Mouse (Mus musculus) heart, adult 8-10 months (tissue): ENCODE data around the gene Skap2. TPM values are rescaled to one million over a fixed set of nuclear protein-coding genes. Genes with fewer than 3 reads are reported as not detected.

ENCODE experiments used
- DNase-seq: peaks from one replicate; pipeline ENCODE4 v3.0.0; 2022; ENCODE audit warnings: low spot score
- total RNA-seq, 4 experiments: library from RNA; stranded (reverse); gene quantifications; 2 replicates each; pipeline ENCODE4 v1.2.4; 2022

Skap2 gene
- total RNA-seq, 4 experiments from 2014 or later, result 8.8 to 12.2 (median 11.0) TPM

- DNase-seq, result no peak
Measured at GRCm38 (mm10) chr6:51894717-51895116, 117.6 kb downstream of the Skap2 start.

DNA sequence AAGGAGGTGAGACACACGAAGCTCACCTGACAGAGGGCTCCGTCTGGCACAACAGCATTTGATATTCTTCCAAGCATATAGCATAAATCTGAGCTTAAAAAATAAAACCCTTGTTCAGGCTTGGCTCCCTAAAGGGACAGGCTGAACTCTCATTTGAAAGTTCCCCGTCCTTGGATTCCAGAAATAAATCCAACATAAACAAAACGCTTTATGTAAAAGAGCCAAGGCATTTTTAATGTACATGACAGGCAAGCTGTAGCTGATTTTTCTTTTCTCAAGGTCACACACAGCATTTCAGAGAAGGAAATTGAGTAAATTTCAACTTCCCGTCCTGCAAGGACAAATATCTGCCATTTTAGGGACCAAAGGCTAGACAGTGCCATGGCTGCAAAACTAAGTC is 122.0 kb downstream of the Skap2 start:
- no peak for DNase-seq

DNA sequence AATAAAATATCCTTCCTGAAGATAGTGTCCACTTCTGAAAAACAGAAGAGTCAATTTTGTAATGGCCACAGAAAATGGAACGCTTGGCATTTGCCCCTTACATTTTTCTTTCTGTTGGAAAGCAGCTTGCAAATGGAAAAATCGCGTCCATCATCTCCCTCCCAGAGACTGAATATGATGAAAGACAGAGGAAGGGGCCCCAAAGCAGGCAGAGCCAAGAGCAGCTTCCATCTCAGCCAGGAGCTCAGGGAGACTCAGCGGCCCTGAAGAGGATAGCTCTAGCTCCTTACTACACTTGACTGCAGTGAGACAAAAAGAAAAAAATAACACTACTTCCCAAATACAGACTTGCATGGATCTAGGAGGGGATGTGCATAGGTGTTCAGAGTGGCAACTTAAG is 122.5 kb downstream of the Skap2 start:
- no peak for DNase-seq

- peak; percentile 9 for DNase-seq
Measured at GRCm38 (mm10) chr6:51886902-51887431, 125.4 kb downstream of the Skap2 start.

DNA sequence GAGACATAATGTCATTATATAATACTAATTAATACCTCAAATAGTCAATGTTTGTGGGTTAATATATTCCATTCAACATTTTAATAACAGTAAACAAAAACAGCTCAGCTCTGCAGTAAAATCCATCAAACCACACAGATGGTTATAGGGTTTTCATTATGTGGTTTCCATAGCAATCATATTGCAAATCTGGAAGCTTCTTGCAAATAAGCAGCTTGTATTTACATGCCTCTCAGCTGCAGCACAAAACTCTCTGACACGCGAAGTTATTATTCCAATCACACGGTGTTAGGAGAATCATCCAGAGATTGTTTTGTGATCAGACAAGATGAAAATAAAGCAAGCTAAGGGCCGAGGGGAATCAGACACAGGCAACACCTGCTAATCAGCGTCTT is 129.5 kb downstream of the Skap2 start:
- no peak for DNase-seq

DNA sequence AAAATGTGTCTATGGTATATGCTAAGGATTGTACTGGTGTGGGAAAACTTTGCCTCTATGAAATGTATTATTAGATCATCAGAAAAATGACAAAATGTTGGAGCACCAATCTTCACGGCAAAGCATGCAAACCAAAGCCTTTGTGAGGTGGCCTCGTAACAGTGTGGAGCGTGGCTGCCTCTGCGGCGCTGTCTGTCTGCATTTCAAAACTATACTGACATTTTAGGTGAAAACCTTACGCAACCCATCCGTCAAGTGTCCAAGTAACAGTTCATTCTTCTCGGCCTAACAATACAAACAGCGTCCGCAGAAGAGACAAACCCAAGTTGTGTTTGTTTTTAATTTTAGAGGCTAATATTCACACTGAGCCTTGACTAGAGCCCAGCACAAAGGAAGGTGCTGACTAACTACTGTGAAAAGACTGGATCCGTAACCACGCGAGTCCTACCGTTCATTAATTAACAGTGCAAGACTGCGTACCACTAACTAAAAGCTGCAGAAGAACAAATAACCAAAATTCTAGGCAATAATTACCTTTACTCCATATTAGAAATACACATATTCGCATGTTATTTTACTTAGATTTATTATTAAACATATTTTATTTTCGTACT is 130.0 kb downstream of the Skap2 start:
- DNase-seq, result no peak

DNA sequence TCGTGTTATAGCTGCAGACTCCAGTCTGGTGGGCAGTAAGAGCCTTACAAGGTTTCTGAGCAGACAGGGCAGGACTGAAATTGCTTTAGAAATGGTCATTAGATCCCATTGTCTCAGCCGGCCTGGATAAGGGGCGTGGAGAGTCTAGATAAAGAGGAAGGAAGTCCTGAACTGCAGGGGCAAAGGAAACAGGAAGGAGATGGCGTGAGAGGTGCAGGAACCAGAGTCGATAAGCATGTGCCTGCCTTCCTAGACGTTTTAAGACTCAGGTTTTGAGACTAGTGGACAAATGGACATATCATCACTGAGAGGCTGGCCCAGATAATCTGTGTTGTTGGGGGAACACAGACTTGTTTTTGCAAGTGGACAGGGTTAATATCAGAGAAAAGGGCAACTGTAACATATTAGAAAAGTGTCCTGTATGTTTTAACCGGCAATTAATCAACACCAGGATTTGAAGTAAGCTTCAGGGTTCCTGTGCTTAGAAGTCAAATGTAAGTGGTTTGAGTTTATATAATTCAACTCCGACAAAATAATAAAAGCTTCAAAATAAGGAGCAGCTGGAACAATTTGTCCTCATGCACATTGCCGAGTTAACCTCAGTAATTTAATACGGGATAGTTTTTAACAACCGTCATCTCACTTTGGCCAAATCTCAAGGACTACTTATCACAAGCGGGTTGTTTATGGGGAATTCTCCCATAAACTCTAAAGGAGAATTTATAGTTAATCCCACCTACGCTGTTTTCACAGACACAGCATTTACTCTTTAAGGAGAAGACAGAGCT is 131.0 kb downstream of the Skap2 start:
- DNase-seq, result peak; percentile 65

- DNase-seq, result no peak
Measured at GRCm38 (mm10) chr6:51880778-51881177, 131.6 kb downstream of the Skap2 start.

DNA sequence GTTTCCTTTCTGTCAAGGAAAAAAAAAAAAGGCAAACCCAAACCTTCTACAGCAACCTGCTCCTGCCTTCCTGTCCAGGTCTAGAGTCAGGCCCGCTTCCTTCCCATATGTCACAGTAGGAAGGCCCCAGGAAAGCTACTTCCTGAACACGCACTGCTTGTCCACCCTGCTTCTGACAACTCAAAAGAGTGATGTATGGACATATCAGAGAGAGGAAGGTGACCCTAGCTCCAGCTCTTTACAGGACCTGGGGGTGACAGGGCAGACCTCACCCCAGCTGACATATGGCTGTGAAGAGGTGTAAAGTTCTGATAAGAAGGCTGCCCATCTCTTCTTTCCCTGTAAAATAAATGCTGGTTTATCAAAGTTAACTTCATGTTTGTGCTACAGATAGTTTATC is 133.8 kb downstream of the Skap2 start:
- DNase-seq, result peak; percentile 21

DNA sequence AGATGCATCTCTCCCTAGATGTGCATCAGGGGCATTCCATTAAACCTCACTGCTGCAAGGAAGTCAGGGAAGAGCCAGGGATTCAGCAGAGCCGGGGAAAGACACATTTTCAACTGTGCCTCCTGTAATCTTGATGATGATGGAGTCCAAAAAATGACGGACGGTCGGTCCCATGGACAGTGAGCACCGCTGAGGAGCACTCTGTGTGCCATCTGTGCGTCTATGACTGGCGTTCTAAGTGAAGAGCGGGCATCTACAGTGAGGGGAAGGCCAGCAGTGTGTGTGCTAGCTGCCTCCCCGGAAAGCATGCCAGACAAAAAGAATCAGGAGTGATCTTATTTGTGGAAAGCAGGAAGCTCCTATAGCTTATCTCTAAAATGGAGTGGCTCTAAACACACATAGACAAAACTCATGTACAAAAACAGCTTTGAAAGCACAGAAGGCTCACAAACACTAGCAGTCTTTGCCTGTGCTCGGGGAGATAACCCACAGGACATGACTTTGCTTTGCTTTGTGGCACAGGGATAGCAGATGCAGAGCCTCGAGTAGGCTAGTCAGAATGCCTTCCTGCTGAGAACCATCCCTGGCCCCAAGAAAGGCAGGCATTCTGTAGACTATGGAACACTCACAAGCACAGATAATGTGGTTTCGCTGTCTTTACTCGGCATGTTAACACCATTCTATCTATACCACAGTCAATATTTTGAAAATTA is 135.4 kb downstream of the Skap2 start:
- no peak for DNase-seq

GRCm38 (mm10) chr6:51875884-51876626 is 136.3 kb downstream of the Skap2 start:
- peak; percentile 19 for DNase-seq

DNA sequence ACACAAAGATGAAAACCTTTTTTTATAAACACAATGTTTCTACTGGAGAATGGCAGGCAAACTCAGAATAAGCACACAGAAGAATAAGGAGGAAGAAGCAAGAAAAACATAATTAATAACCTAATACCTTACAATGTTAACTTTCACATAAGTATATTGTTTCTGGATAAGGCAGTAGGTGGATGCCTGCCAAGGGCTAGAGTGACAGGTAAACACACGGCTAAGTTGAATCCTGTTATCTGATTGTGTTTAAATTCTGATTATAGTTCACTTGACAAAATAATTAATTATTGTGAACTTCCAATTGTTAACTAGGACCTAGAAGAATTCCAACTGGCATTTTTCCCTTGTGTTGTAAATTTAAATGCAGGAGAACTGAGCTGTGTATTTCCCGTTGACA is 138.3 kb downstream of the Skap2 start:
- no peak for DNase-seq

- no peak for DNase-seq
Measured at GRCm38 (mm10) chr6:51871135-51871534, 141.2 kb downstream of the Skap2 start.

DNA sequence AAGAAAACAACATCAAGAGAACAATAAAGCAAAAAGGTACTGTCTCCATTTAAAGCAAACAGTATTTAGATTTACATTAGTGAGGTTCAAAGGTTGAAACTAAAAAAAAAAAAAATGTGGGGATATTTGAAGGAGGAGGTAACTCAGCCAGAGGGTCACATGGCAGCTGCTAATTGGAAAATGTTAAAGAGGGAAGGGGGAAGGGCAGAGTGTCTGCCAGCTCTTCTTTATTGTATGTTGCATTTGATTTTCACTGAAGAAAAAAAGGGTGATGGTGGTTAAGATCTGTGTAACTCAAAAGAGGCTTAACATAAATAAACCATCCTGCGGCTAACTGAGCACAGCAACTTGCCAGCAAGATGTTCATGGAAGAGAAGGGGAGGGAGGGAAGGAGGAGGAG is 142.1 kb downstream of the Skap2 start:
- DNase-seq, result no peak

- no peak for DNase-seq
Measured at GRCm38 (mm10) chr6:51866596-51866995, 145.8 kb downstream of the Skap2 start.

GRCm38 (mm10) chr6:51863508-51863907 is 148.8 kb downstream of the Skap2 start:
- no peak for DNase-seq

DNA sequence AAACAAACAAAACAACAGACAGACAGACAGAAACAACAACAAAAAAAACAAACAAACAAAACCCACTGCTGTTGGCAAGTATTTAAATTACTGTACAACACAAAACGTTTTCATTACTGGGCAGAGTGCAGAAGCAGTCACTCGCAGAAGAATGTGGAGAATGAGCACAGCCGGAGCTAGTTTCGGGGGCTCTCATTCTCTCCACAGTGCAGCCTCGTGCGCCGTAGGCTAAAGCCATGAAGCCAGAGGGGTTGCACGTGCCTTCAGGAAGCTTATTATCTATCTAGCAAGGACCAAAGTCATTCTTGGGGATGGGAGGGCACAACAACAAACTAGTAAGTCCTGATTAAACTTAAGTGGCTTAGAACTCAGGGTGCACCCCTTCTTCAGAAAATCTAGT is 152.0 kb downstream of the Skap2 start:
- no peak for DNase-seq

- DNase-seq, result peak; percentile 93
Measured at GRCm38 (mm10) chr6:51857821-51858220, 154.5 kb downstream of the Skap2 start.

GRCm38 (mm10) chr6:51853291-51853690 is 159.1 kb downstream of the Skap2 start:
- no peak for DNase-seq

DNA sequence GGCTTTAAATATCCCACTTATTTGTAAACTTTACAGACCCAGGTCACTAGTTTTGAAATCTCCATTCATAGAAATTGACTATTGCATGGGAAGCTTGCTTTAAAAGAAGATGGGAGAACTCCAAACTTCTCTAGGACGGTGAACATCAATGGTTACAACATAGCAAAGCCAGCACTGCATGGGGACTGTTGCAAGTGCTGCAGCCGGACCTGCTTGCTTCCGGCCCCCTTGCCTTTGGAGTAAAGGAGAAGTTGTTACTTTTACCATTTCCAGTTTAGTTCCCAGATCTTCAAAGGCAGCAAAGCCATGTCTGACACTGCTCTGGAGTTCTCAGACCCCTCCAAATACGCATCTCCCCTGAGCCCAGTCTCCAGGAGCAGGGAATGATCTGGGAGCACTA is 159.7 kb downstream of the Skap2 start:
- DNase-seq, result no peak

DNA sequence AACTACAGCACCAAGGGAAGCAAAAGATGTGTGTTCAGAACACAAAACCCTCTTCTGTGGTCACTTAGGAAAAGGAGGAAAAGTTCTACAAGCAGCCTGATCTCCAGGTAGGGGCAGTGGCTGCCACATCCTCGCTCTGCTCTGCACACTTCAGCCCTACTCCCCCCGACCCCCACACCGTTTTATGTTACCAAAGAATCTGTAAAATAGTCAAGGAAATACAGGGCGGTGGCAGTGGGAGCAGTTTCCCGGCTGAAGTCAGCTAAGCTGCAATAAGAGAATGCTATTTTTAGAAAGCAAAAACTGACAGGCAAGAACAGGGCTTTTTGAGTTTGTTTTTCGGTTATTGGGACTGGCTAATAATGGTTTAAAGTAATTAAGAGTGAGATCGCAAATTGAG is 160.8 kb downstream of the Skap2 start:
- DNase-seq, result peak; percentile 4
